7 mouse cellular contexts compared by ENCODE assay signal in the genomic region with DNA sequence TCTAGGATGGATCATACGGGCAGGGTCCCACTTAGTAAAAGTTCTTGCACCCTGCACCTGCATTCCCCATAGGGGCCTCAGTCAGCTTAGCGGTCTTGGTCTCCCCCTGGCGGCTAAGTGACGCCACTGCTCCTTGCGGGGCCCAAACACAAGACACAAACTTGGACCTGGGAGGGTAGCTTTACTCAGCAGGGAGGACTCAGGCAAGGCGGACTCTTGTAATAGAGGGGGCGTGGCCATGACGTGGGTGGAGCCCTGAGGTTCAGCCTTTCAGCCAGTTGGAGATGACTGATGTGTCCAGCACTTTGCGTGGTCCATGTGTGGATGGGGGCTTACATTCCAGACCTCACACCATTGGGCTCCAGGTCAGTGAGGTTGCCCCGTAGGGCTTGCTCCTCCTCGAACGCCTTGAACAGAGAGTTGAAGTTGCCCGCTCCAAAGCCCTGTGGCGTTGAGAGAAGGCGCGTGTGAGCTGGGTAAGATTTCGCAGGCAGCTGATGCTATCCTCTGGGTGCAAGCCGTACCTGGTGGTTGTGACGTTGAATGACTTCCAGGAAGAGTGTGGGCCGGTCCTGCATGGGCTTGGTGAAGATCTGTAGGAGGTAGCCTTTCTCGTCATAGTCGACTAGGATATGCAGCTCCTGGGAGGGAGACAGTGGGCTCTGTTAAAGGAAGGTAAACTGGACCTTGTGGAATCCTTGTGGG. TPM values are rescaled to one million over a fixed set of nuclear protein-coding genes. Genes with fewer than 3 reads are reported as not detected.
DNase-seq lines count a peak whose midpoint lies in the region; ATAC-seq lines count a peak whose summit lies in the region.

No protein-coding gene starts in this region.

- H3K9me3 ChIP-seq in embryonic facial prominence, embryonic 10.5 days, result no peaks in the 10 kb centered on the region
- H3K9me3 ChIP-seq in intestine, embryonic 16.5 days (ENCODE audit: control insufficient read depth, low read length), result no peaks in the 10 kb centered on the region
- H3K9me3 ChIP-seq in midbrain, embryonic 12.5 days, result no peaks in the 10 kb centered on the region

- intact Hi-C loops in left cerebral cortex, postnatal 4 days (cut with DNase I), result loop anchor here (5.0 kb wide), 1 partner anchor 109 kb away; no protein-coding TSS in a partner anchor

- no peaks in the 10 kb centered on the region for H3K27me3 ChIP-seq in embryonic facial prominence, embryonic 10.5 days (replicated peaks; ENCODE audit: low read depth, poor library complexity, severe bottlenecking)
- no peaks in the 10 kb centered on the region for H3K27me3 ChIP-seq in intestine, embryonic 16.5 days (replicated peaks; ENCODE audit: control insufficient read depth, insufficient read depth, low read length)
- H3K27me3 ChIP-seq in midbrain, embryonic 12.5 days, result 0 out of 2 replicates have a peak, but pooled peaks cover 6% of the 10 kb centered on the region

- 13% methylated on average over 22 of the region's 22 CpGs for WGBS in embryonic facial prominence, embryonic 10.5 days
- WGBS in intestine, embryonic 16.5 days, result 16% methylated on average over 22 of the region's 22 CpGs
- WGBS in midbrain, embryonic 12.5 days, result 16% methylated on average over 22 of the region's 22 CpGs

- H3K36me3 ChIP-seq in embryonic facial prominence, embryonic 10.5 days (replicated peaks), result peaks cover 12% of the 10 kb centered on the region
- no peaks in the 10 kb centered on the region; the same call in 1 of the 2 replicates for H3K36me3 ChIP-seq in intestine, embryonic 16.5 days (ENCODE audit: control insufficient read depth, insufficient read depth, low read length)
- peaks cover 3% of the 10 kb centered on the region for H3K36me3 ChIP-seq in midbrain, embryonic 12.5 days

- peak overlapping the region; percentile 39 for H3K4me2 ChIP-seq in intestine, embryonic 16.5 days (ENCODE audit: low read depth, low read length)
- H3K4me2 ChIP-seq in midbrain, embryonic 12.5 days (replicated peaks), result peak overlapping the region; percentile 43

- peak overlapping the region; percentile 45 for H3K27ac ChIP-seq in embryonic facial prominence, embryonic 10.5 days (replicated peaks)
- H3K27ac ChIP-seq in intestine, embryonic 16.5 days (ENCODE audit: low read length), result no peak overlapping the region
- H3K27ac ChIP-seq in midbrain, embryonic 12.5 days (replicated peaks), result no peak overlapping the region

- no peak overlapping the region; the same call in 1 of the 2 replicates for H3K9ac ChIP-seq in intestine, embryonic 16.5 days (ENCODE audit: low read depth, low read length)
- H3K9ac ChIP-seq in midbrain, embryonic 12.5 days (replicated peaks), result no peak overlapping the region

- peak overlapping the region; percentile 51 for H3K4me3 ChIP-seq in embryonic facial prominence, embryonic 10.5 days
- H3K4me3 ChIP-seq in intestine, embryonic 16.5 days (ENCODE audit: low read length), result peak overlapping the region; percentile 16; the same call in 1 of the 2 replicates
- peak overlapping the region; percentile 5; the same call in 1 of the 2 replicates for H3K4me3 ChIP-seq in midbrain, embryonic 12.5 days

- H3K4me1 ChIP-seq in embryonic facial prominence, embryonic 10.5 days, result peaks cover 29% of the 10 kb centered on the region
- peaks cover 3% of the 10 kb centered on the region; the same call in 1 of the 2 replicates for H3K4me1 ChIP-seq in intestine, embryonic 16.5 days (ENCODE audit: control insufficient read depth, insufficient read depth, low read length)
- H3K4me1 ChIP-seq in midbrain, embryonic 12.5 days, result 0 out of 2 replicates have a peak, but pooled peaks cover 4% of the 10 kb centered on the region

- peak; percentile 92 for DNase-seq in adrenal gland, postnatal 10 days
- peak; percentile 92 for DNase-seq in embryonic facial prominence, embryonic 10.5 days (ENCODE audit: low spot score)
- peak; percentile 12 for DNase-seq in gonadal fat pad, adult 2 months (ENCODE audit: low read depth)
- DNase-seq in left cerebral cortex, postnatal 4 days, result peak; percentile 83
- DNase-seq in skeletal muscle tissue, adult 2 months (ENCODE audit: low read depth, low spot score), result peak; percentile 77

- ATAC-seq in intestine, embryonic 16.5 days, result peak; percentile 86
- peak; percentile 60 for ATAC-seq in midbrain, embryonic 12.5 days (ENCODE audit: low FRiP score, low read depth)

RNA-seq across cellular contexts. Expression of gene Psmd9, which starts 2.6 kb away (rescaled TPM):
- total RNA-seq in adrenal gland, postnatal 10 days (2021), result 10 to 100 TPM; 29.0 to 29.4 TPM
- polyA plus RNA-seq in embryonic facial prominence, embryonic 10.5 days (2016; fragmentation: Nextera tagmentation; extraction: Ambion mirVana), result 79.1 and 89.3 TPM in 2 replicates
- 28.0 and 36.1 TPM in 2 replicates for polyA plus RNA-seq in gonadal fat pad, adult 2 months (2012; rRNA removed)
- polyA plus RNA-seq in intestine, embryonic 16.5 days (2015; fragmentation: Nextera tagmentation; extraction: Ambion mirVana), result 64.3 and 66.3 TPM in 2 replicates
- total RNA-seq in left cerebral cortex, postnatal 4 days (2021), result 10 to 100 TPM; 34.9 to 39.3 TPM
- polyA plus RNA-seq in midbrain, embryonic 12.5 days (2016; fragmentation: Nextera tagmentation; extraction: Ambion mirVana), result 64.5 and 75.4 TPM in 2 replicates

RNA-seq across cellular contexts. Expression of gene Hpd, which starts 10.7 kb away (rescaled TPM):
- total RNA-seq in adrenal gland, postnatal 10 days (2021), result 100 to 1,000 TPM in 1 of 2 experiments, 10 to 100 TPM in 1; 65.8 to 142 TPM
- not detected in 2 replicates for polyA plus RNA-seq in embryonic facial prominence, embryonic 10.5 days (2016; fragmentation: Nextera tagmentation; extraction: Ambion mirVana)
- 0.34 and 4.3 TPM in 2 replicates for polyA plus RNA-seq in gonadal fat pad, adult 2 months (2012; rRNA removed)
- polyA plus RNA-seq in intestine, embryonic 16.5 days (2015; fragmentation: Nextera tagmentation; extraction: Ambion mirVana), result 9.0 and 9.9 TPM in 2 replicates
- not detected for total RNA-seq in left cerebral cortex, postnatal 4 days (2021)
- not detected in 2 replicates for polyA plus RNA-seq in midbrain, embryonic 12.5 days (2016; fragmentation: Nextera tagmentation; extraction: Ambion mirVana)

RNA-seq across cellular contexts. Expression of gene Setd1b, which starts 29.8 kb away (rescaled TPM):
- 10 to 100 TPM; 19.5 to 27.4 TPM for total RNA-seq in adrenal gland, postnatal 10 days (2021)
- polyA plus RNA-seq in embryonic facial prominence, embryonic 10.5 days (2016; fragmentation: Nextera tagmentation; extraction: Ambion mirVana), result 8.1 TPM in 2 replicates
- 3.5 and 9.3 TPM in 2 replicates for polyA plus RNA-seq in gonadal fat pad, adult 2 months (2012; rRNA removed)
- 6.6 and 6.9 TPM in 2 replicates for polyA plus RNA-seq in intestine, embryonic 16.5 days (2015; fragmentation: Nextera tagmentation; extraction: Ambion mirVana)
- total RNA-seq in left cerebral cortex, postnatal 4 days (2021), result 10 to 100 TPM; 38.5 to 43.9 TPM
- polyA plus RNA-seq in midbrain, embryonic 12.5 days (2016; fragmentation: Nextera tagmentation; extraction: Ambion mirVana), result 13.1 and 13.2 TPM in 2 replicates

RNA-seq across cellular contexts. Expression of gene Rhof, which starts 39.3 kb away (rescaled TPM):
- 1 to 10 TPM; 1.6 to 1.8 TPM for total RNA-seq in adrenal gland, postnatal 10 days (2021)
- 1.2 and 2.2 TPM in 2 replicates for polyA plus RNA-seq in embryonic facial prominence, embryonic 10.5 days (2016; fragmentation: Nextera tagmentation; extraction: Ambion mirVana)
- 2.1 and 2.7 TPM in 2 replicates for polyA plus RNA-seq in gonadal fat pad, adult 2 months (2012; rRNA removed)
- 2.5 and 2.8 TPM in 2 replicates for polyA plus RNA-seq in intestine, embryonic 16.5 days (2015; fragmentation: Nextera tagmentation; extraction: Ambion mirVana)
- 10 to 100 TPM; 44.0 to 48.8 TPM for total RNA-seq in left cerebral cortex, postnatal 4 days (2021)
- 1.9 and 2.4 TPM in 2 replicates for polyA plus RNA-seq in midbrain, embryonic 12.5 days (2016; fragmentation: Nextera tagmentation; extraction: Ambion mirVana)

Comparison
In these comparisons a context has a peak if more than half of its experiments do, and no peak if none do; other contexts are left out.
1. DNase-seq: peak in every context shown above with its lines; median percentile 92 in adrenal gland, postnatal 10 days; 92 in embryonic facial prominence, embryonic 10.5 days; 83 in left cerebral cortex, postnatal 4 days; 77 in skeletal muscle tissue, adult 2 months; 12 in gonadal fat pad, adult 2 months.